Mouse (Mus musculus): ENCODE measurements around the gene Fam170b.

Gene Fam170b

GRCm38 (mm10) chr14:32833847-32834246 is at the start of gene Fam170b:
TSS of gene Fam170b (plus strand) at chr14:32833962.
- no peak for DNase-seq (ENCODE audit: low read depth, low spot score)

GRCm38 (mm10) chr14:32784130-32784747 is 49.5 kb upstream of the Fam170b start:
- DNase-seq (ENCODE audit: low read depth, low spot score), result no peak

- no peak for DNase-seq (ENCODE audit: low read depth, low spot score)
Measured at GRCm38 (mm10) chr14:32784748-32785134, 49.0 kb upstream of the Fam170b start.

GRCm38 (mm10) chr14:32785556-32786130 is 48.1 kb upstream of the Fam170b start, which contains the start of gene Tmem273:
TSS of gene Tmem273 (plus strand) at chr14:32785963.
- no peak for DNase-seq (ENCODE audit: low read depth, low spot score)

- no peak for DNase-seq (ENCODE audit: low read depth, low spot score)
Measured at GRCm38 (mm10) chr14:32787691-32788090, 46.1 kb upstream of the Fam170b start.

GRCm38 (mm10) chr14:32796375-32796774 is 37.4 kb upstream of the Fam170b start:
- DNase-seq (ENCODE audit: low read depth, low spot score), result no peak

- no peak for DNase-seq (ENCODE audit: low read depth, low spot score)
Measured at GRCm38 (mm10) chr14:32797803-32798202, 36.0 kb upstream of the Fam170b start.

- no peak for DNase-seq (ENCODE audit: low read depth, low spot score)
Measured at GRCm38 (mm10) chr14:32798355-32798754, 35.4 kb upstream of the Fam170b start.

- no peak for DNase-seq (ENCODE audit: low read depth, low spot score)
Measured at GRCm38 (mm10) chr14:32800048-32800447, 33.7 kb upstream of the Fam170b start.

- DNase-seq (ENCODE audit: low read depth, low spot score), result no peak
Measured at GRCm38 (mm10) chr14:32801016-32801661, 32.6 kb upstream of the Fam170b start.

GRCm38 (mm10) chr14:32801662-32802024 is 32.1 kb upstream of the Fam170b start:
- DNase-seq (ENCODE audit: low read depth, low spot score), result no peak

- no peak for DNase-seq (ENCODE audit: low read depth, low spot score)
Measured at GRCm38 (mm10) chr14:32810111-32810510, 23.7 kb upstream of the Fam170b start.

GRCm38 (mm10) chr14:32812429-32812828 is 21.3 kb upstream of the Fam170b start:
- no peak for DNase-seq (ENCODE audit: low read depth, low spot score)

- DNase-seq (ENCODE audit: low read depth, low spot score), result no peak
Measured at GRCm38 (mm10) chr14:32814961-32815360, 18.8 kb upstream of the Fam170b start.

- DNase-seq (ENCODE audit: low read depth, low spot score), result no peak
Measured at GRCm38 (mm10) chr14:32816533-32816932, 17.2 kb upstream of the Fam170b start.

GRCm38 (mm10) chr14:32817258-32817657 is 16.5 kb upstream of the Fam170b start:
- no peak for DNase-seq (ENCODE audit: low read depth, low spot score)

- DNase-seq (ENCODE audit: low read depth, low spot score), result no peak
Measured at GRCm38 (mm10) chr14:32819297-32819696, 14.5 kb upstream of the Fam170b start.

- no peak for DNase-seq (ENCODE audit: low read depth, low spot score)
Measured at GRCm38 (mm10) chr14:32822812-32823211, 10.9 kb upstream of the Fam170b start.

- no peak for DNase-seq (ENCODE audit: low read depth, low spot score)
Measured at GRCm38 (mm10) chr14:32823861-32824260, 9.9 kb upstream of the Fam170b start.

GRCm38 (mm10) chr14:32824267-32825150 is 9.3 kb upstream of the Fam170b start:
- no peak for DNase-seq (ENCODE audit: low read depth, low spot score)

- no peak for DNase-seq (ENCODE audit: low read depth, low spot score)
Measured at GRCm38 (mm10) chr14:32825426-32826032, 8.2 kb upstream of the Fam170b start.

- no peak for DNase-seq (ENCODE audit: low read depth, low spot score)
Measured at GRCm38 (mm10) chr14:32827165-32827564, 6.6 kb upstream of the Fam170b start.

All from c-Kit-negative CD71-positive TER-119-positive erythroid progenitor cells, embryonic 14.5 days (primary cell).